ENCODE assay signal across 23 mouse cellular contexts in the genomic region with DNA sequence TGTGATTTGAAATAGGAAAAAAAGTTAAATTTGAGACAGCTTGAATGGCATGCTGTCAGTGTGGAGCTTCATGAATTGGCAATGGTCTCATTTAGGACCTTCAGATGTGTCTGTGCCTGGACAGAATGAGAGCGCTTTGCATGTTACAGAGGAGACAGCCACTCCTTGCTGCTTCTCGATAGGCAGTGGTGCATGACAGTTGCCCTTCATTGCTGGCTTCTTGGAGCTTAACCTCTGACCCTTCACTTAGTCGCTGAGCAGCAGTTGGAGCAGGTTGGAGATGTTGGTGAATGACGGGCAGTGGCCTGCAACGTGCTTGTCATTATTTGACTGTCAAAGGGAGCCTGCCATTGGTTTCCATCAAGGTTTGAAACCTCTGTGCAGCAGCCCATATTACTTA. TPM values are rescaled to one million over a fixed set of nuclear protein-coding genes. Genes with fewer than 3 reads are reported as not detected.
A peak's percentile ranks its signal among the peaks of the same experiment; 100 is the strongest.
DNase-seq lines count a peak whose midpoint lies in the region; ATAC-seq lines count a peak whose summit lies in the region.
"Had no signal": no experiment of that assay in that cellular context is flagged by ENCODE, and none has a peak within 500 bp of the region (broad histone marks: within the 10 kb centered on the region; RNA-seq: fewer than 3 reads in every experiment).

No protein-coding gene starts in this region.

- H3K4me2 ChIP-seq in heart, embryonic 12.5 days, result no peak overlapping the region
- no peak overlapping the region for H3K4me2 ChIP-seq in kidney, embryonic 16.5 days (replicated peaks; ENCODE audit: low read depth, low read length)
- H3K4me2 ChIP-seq: heart, embryonic 13.5 days; hindbrain, embryonic 14.5 days; intestine, embryonic 15.5 days; midbrain, embryonic 12.5 days had no signal

- no peaks in the 10 kb centered on the region for H3K27me3 ChIP-seq in heart, embryonic 12.5 days (replicated peaks)
- H3K27me3 ChIP-seq in kidney, embryonic 16.5 days (ENCODE audit: insufficient read depth, low read length), result no peaks in the 10 kb centered on the region
- H3K27me3 ChIP-seq: heart, embryonic 13.5 days; intestine, embryonic 15.5 days; midbrain, embryonic 12.5 days had no signal

- 0 out of 2 replicates have a peak, but pooled peaks cover under 1% of the 10 kb centered on the region for H3K9me3 ChIP-seq in heart, embryonic 12.5 days (replicated peaks)
- H3K9me3 ChIP-seq in kidney, embryonic 16.5 days (ENCODE audit: low read length), result no peaks in the 10 kb centered on the region
- H3K9me3 ChIP-seq: heart, embryonic 13.5 days; intestine, embryonic 15.5 days; midbrain, embryonic 12.5 days had no signal

- H3K4me1 ChIP-seq in heart, embryonic 12.5 days (replicated peaks), result peaks cover 30% of the 10 kb centered on the region
- peaks cover 27% of the 10 kb centered on the region for H3K4me1 ChIP-seq in kidney, embryonic 16.5 days (ENCODE audit: insufficient read depth, low read length)

- no peak overlapping the region for H3K27ac ChIP-seq in heart, embryonic 12.5 days (ENCODE audit: poor library complexity, severe bottlenecking)
- H3K27ac ChIP-seq in kidney, embryonic 16.5 days (ENCODE audit: low read length), result no peak overlapping the region
- H3K27ac ChIP-seq: forebrain, embryonic 10.5 days; gastrocnemius, adult 2 months; heart, embryonic 13.5 days; hindbrain, embryonic 14.5 days; intestine, embryonic 15.5 days; left cerebral cortex, adult 2 months; macrophage; midbrain, embryonic 12.5 days had no signal

- H3K36me3 ChIP-seq in heart, embryonic 12.5 days, result no peaks in the 10 kb centered on the region
- no peaks in the 10 kb centered on the region for H3K36me3 ChIP-seq in kidney, embryonic 16.5 days (ENCODE audit: insufficient read depth, low read length)
- H3K36me3 ChIP-seq: heart, embryonic 13.5 days; intestine, embryonic 15.5 days; midbrain, embryonic 12.5 days had no signal

- WGBS in heart, embryonic 12.5 days, result 58% methylated on average over 5 of the region's 5 CpGs
- 25% methylated on average over 5 of the region's 5 CpGs for WGBS in kidney, embryonic 16.5 days

- no peak overlapping the region for H3K9ac ChIP-seq in heart, embryonic 12.5 days
- H3K9ac ChIP-seq in kidney, embryonic 16.5 days (replicated peaks; ENCODE audit: low read length), result no peak overlapping the region
- H3K9ac ChIP-seq: heart, embryonic 13.5 days; hindbrain, embryonic 14.5 days; intestine, embryonic 15.5 days; midbrain, embryonic 12.5 days had no signal

- no peak overlapping the region for H3K4me3 ChIP-seq in heart, embryonic 12.5 days
- no peak overlapping the region for H3K4me3 ChIP-seq in kidney, embryonic 16.5 days (ENCODE audit: low read length)
- H3K4me3 ChIP-seq: forebrain, embryonic 10.5 days; gastrocnemius, adult 2 months; heart, embryonic 13.5 days; intestine, embryonic 15.5 days; left cerebral cortex, adult 2 months; midbrain, embryonic 12.5 days had no signal

- DNase-seq in heart, adult 11 months, result peak; percentile 76
- DNase-seq in A20 (ENCODE audit: low read depth, low spot score), result peak; percentile 10
- DNase-seq in B cell, adult 2 months, result no peak
- no peak for DNase-seq in left cerebral cortex, adult 8-10 months (ENCODE audit: low spot score in 2 of 2)
- DNase-seq in urinary bladder, adult 2 months (ENCODE audit: low spot score), result no peak
- DNase-seq: adrenal gland, adult 2 months; cerebellum, adult 18-20 months; cerebellum, postnatal 14 days; gastrocnemius, adult 2 months; heart, postnatal 14 days; thymus, adult 18-20 months; thymus, postnatal 4 days had no signal

- no peak for ATAC-seq in heart, embryonic 12.5 days (ENCODE audit: insufficient number of reproducible peaks, low FRiP score)
- 0 out of 2 replicates have a peak, but pooled peaks have one; percentile 14 for ATAC-seq in granulocyte monocyte progenitor cell, adult 5-6 weeks (replicated peaks; ENCODE audit: poor library complexity, severe bottlenecking)
- peak; percentile 65 for ATAC-seq in kidney, embryonic 16.5 days (ENCODE audit: low FRiP score, low TSS enrichment)
- ATAC-seq: intestine, embryonic 15.5 days; lung, postnatal 0 days had no signal

RNA-seq across cellular contexts. Expression of a gene that starts 28.9 kb away (rescaled TPM):
- 76.6 and 76.7 TPM in 2 replicates for polyA plus RNA-seq in heart, embryonic 12.5 days (2016; fragmentation: Nextera tagmentation; extraction: Ambion mirVana)
- total RNA-seq in granulocyte monocyte progenitor cell, adult 5-6 weeks (2014; fragmentation: Nextera tagmentation), result 48.1 and 61.5 TPM in 2 replicates
- 25.1 and 31.4 TPM in 2 replicates for total RNA-seq in granulocyte monocyte progenitor cell, adult 5-6 weeks (2017)
- polyA plus RNA-seq in kidney, embryonic 16.5 days (2015; fragmentation: Nextera tagmentation; extraction: Ambion mirVana), result 89.0 and 99.4 TPM in 2 replicates
- total RNA-seq in left cerebral cortex, adult 8-10 months (2022), result 100 to 1,000 TPM; 155 to 180 (median 173) TPM
- 56.0 and 63.4 TPM in 2 replicates for polyA plus RNA-seq in urinary bladder, adult 2 months (2012; rRNA removed)

RNA-seq across cellular contexts. Expression of a gene that starts 29.1 kb away (rescaled TPM):
- 8.2 and 9.1 TPM in 2 replicates for polyA plus RNA-seq in heart, embryonic 12.5 days (2016; fragmentation: Nextera tagmentation; extraction: Ambion mirVana)
- 8.7 and 11.9 TPM in 2 replicates for total RNA-seq in granulocyte monocyte progenitor cell, adult 5-6 weeks (2014; fragmentation: Nextera tagmentation)
- 7.6 and 12.5 TPM in 2 replicates for total RNA-seq in granulocyte monocyte progenitor cell, adult 5-6 weeks (2017)
- polyA plus RNA-seq in kidney, embryonic 16.5 days (2015; fragmentation: Nextera tagmentation; extraction: Ambion mirVana), result 6.7 and 7.9 TPM in 2 replicates
- 10 to 100 TPM; 20.5 to 28.3 (median 26.7) TPM for total RNA-seq in left cerebral cortex, adult 8-10 months (2022)
- polyA plus RNA-seq in urinary bladder, adult 2 months (2012; rRNA removed), result 4.2 and 5.3 TPM in 2 replicates

Comparison
In these comparisons a context has a peak if more than half of its experiments do, and no peak if none do; other contexts are left out.
1. DNase-seq: peak in heart, adult 11 months (single experiment) and A20 (single experiment); none in B cell, adult 2 months (0 of 2), left cerebral cortex, adult 8-10 months (0 of 2) and urinary bladder, adult 2 months (single experiment).